Mouse (Mus musculus) forebrain, embryonic 11.5 days (tissue): ENCODE measurements around the gene Polr1a. TPM values are rescaled to one million over a fixed set of nuclear protein-coding genes. Genes with fewer than 3 reads are reported as not detected.

Experiments used
- ATAC-seq: fragments of 200-750 bp; cut with Nextera tagmentation; replicated peaks from 2 replicates; pipeline ENCODE4 v1.8.0; 2017; ENCODE audit warnings: moderate TSS enrichment; ENCODE audit not compliant: low FRiP score
- DNase-seq: peaks from one replicate; pipeline ENCODE4 v3.0.0-alpha.2; 2017; ENCODE audit warnings: low spot score
- H3K27ac ChIP-seq: fragments of 300-500 bp; sonication (generic); 2 replicates; pipeline ENCODE4 v1.5.1; 2014; ENCODE audit warnings: low read depth, low read length
- H3K27me3 ChIP-seq: fragments of 300-500 bp; sonication (generic); 2 replicates; pipeline ENCODE4 v1.6.1; 2014; ENCODE audit warnings: mild to moderate bottlenecking, low read length, mixed read lengths; ENCODE audit not compliant: control insufficient read depth, insufficient read depth
- H3K36me3 ChIP-seq: fragments of 300-500 bp; sonication (generic); 2 replicates; pipeline ENCODE4 v1.6.1; 2014; ENCODE audit warnings: mild to moderate bottlenecking, low read length, moderate library complexity, mixed read lengths; ENCODE audit not compliant: control insufficient read depth, insufficient read depth
- H3K4me1 ChIP-seq: fragments of 300-500 bp; sonication (generic); replicated peaks from 2 replicates; pipeline ENCODE4 v1.6.1; 2014; ENCODE audit warnings: low read length, mixed read lengths; ENCODE audit not compliant: control insufficient read depth, insufficient read depth
- H3K4me2 ChIP-seq: fragments of 300-500 bp; sonication (generic); 2 replicates; pipeline ENCODE4 v1.6.1; 2014; ENCODE audit warnings: low read depth, mild to moderate bottlenecking, low read length, moderate library complexity, mixed read lengths; ENCODE audit not compliant: severe bottlenecking
- H3K4me3 ChIP-seq: fragments of 300-500 bp; sonication (generic); 2 replicates; pipeline ENCODE4 v1.5.1; 2014; ENCODE audit warnings: low read depth, low read length
- H3K9ac ChIP-seq: fragments of 300-500 bp; sonication (generic); 2 replicates; pipeline ENCODE4 v1.6.1; 2014; ENCODE audit warnings: low read length
- H3K9me3 ChIP-seq: fragments of 300-500 bp; sonication (generic); 2 replicates; pipeline ENCODE4 v1.6.1; 2016; ENCODE audit warnings: low read length, mixed read lengths; ENCODE audit not compliant: control insufficient read depth
- WGBS: fragments of 180-500 bp; shearing (Covaris S2); extraction: QIAGEN DNeasy Blood & Tissue Kit; methylation state at CpG from one replicate; pipeline ENCODE4 v1.1.7; 2014; 5-methylcytosine and 5-hydroxymethylcytosine counted together
- polyA plus RNA-seq: library from polyadenylated mRNA; unstranded; fragments of >200 nt; fragmentation: Nextera tagmentation; extraction: Ambion mirVana; gene quantifications from 2 replicates; pipeline ENCODE4 v1.2.1, GENCODE M21; 2014

The Polr1a gene
- polyA plus RNA-seq, 1 experiment from 2014 or later, result 38.5 TPM

DNA sequence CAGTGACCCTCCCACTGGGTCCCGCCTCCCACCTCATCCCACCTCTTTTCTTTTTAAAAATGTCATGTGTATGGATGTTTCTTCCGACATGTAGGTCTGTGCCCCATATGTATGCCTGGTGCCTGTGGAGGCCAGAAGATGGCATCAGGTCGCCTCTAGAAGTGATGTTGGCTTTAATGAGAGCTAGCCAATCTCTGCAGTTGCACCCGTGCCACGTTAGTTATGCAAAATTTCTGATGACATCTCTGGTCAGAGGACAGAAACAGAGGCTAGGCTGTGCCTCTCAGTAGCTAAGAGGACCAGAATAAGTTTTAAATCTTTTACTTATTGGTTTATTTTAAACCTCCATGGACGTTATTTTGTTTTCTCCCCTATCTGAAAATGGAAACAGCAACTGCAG is 109.2 kb downstream of the Polr1a start:
- DNase-seq, result no peak
- no peak for ATAC-seq

DNA sequence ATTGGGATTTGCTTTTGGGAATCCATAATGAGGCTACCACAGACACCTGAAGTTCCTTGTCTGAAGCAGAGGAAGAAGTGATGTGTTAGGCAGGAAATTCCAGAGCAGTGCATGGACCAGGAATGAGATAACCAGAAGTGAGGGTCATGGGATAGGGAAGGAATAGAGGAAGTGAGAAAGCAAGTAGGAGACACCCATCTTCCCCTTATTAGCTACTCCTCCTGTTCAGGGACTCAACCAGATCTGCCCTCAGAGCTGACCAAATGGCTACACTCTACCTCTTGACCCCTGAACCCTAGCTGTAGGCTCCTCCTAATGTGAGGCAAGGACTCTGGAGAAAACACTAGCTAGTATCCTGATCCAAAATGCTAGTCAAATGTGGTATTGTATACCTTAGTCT is 116.6 kb downstream of the Polr1a start:
- no peak overlapping the region for H3K4me3 ChIP-seq
- no peak for ATAC-seq
- H3K27ac ChIP-seq, result no peak overlapping the region

More for the DNA sequence above, 109.2 kb downstream of the Polr1a start:
- Histone ChIP-seq H3K4me1 (no peaks in the 10 kb centered on the region), H3K4me3 (no peak overlapping the region), H3K27me3 (no peaks in the 10 kb centered on the region), H3K4me2 (no peak overlapping the region), H3K9ac (no peak overlapping the region), H3K9me3 (no peaks in the 10 kb centered on the region), H3K36me3 (no peaks in the 10 kb centered on the region), H3K27ac (no peak overlapping the region)
- 79% methylated on average over 6 of the region's 6 CpGs for WGBS

DNA sequence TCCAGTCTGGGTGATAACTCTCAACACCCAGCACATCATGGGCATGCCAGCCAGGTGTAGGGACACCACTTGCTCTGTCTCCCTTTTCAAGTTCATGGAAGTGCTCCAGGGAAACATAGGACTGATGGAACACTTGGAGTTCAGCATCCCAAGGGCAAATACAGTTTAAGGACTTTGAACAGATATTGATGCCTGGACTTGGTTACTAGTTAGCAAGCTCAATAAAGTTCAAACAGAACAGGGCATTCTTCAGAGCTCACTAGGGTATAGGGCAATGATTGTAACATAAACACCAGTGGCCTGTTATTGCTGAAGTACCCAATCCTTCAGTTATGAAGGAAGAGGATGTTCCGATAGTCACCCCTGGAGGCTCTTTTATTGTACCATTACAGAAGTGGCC is 119.2 kb downstream of the Polr1a start:
- no peaks in the 10 kb centered on the region for H3K27me3 ChIP-seq
- H3K4me3 ChIP-seq, result no peak overlapping the region
- H3K9ac ChIP-seq, result no peak overlapping the region
- no peak overlapping the region for H3K27ac ChIP-seq
- H3K4me2 ChIP-seq, result no peak overlapping the region
- no peaks in the 10 kb centered on the region for H3K4me1 ChIP-seq
- 97% methylated on average over 1 of the region's 1 CpGs for WGBS
- H3K36me3 ChIP-seq, result no peaks in the 10 kb centered on the region
- ATAC-seq (no peak), DNase-seq (no peak)
- no peaks in the 10 kb centered on the region for H3K9me3 ChIP-seq

More for the DNA sequence above, 116.6 kb downstream of the Polr1a start:
- Histone ChIP-seq H3K9me3 (no peaks in the 10 kb centered on the region), H3K9ac (no peak overlapping the region), H3K36me3 (no peaks in the 10 kb centered on the region), H3K4me2 (no peak overlapping the region), H3K27me3 (no peaks in the 10 kb centered on the region), H3K4me1 (no peaks in the 10 kb centered on the region)
- no peak for DNase-seq

DNA sequence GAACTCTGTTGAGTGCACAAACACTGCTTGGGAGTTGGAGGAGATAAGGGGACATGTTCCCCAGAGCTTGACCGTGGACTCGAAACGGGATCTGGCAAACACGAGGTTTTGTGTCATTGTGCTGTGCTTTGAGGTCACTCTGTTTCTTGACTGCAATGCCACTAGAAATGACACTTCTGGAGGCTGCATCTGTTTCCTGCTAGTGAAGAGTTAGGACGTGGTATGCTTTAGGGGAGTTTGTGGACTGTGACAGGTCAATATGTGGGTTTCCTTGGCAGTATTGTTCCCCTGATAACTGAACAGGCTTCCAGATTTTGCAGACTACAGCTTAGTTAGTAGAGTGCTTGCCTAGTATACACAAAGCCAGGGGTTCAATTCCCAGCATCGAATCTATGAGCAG is 120.8 kb downstream of the Polr1a start:
- WGBS, result 84% methylated on average over 6 of the region's 6 CpGs
- Histone ChIP-seq H3K9me3 (no peaks in the 10 kb centered on the region), H3K27me3 (no peaks in the 10 kb centered on the region), H3K4me3 (no peak overlapping the region), H3K4me1 (no peaks in the 10 kb centered on the region), H3K27ac (no peak overlapping the region), H3K9ac (no peak overlapping the region), H3K36me3 (no peaks in the 10 kb centered on the region), H3K4me2 (no peak overlapping the region)
- DNase-seq, result no peak
- ATAC-seq, result no peak

Other genes with a start within 250 kb of the Polr1a start
- gene Reep1, start 201.5 kb upstream of the Polr1a start, polyA plus RNA-seq, result 44.7 and 47.3 TPM in 2 replicates
- 56.5 and 59.4 TPM in 2 replicates for gene Mrpl35, start 82.1 kb upstream of the Polr1a start, polyA plus RNA-seq
- gene Immt, start 77.7 kb upstream of the Polr1a start, polyA plus RNA-seq, result 201 and 211 TPM in 2 replicates
- 130 and 142 TPM in 2 replicates for gene Ptcd3, start 303 bp upstream of the Polr1a start, polyA plus RNA-seq
- gene St3gal5, start 188.5 kb downstream of the Polr1a start, polyA plus RNA-seq, result 40.4 and 43.3 TPM in 2 replicates